Mouse (Mus musculus) MEL (cell line): ENCODE measurements around the gene Ccdc34.

ENCODE experiments used
- BHLHE40 ChIP-seq: IDR thresholded peaks from 2 replicates; pipeline ENCODE4 v1.6.1; 2012; ENCODE audit warnings: low read depth, mild to moderate bottlenecking, inconsistent platforms, low read length, improper control_type of control experiment, borderline replicate concordance
- CTCF ChIP-seq, 3 experiments: IDR thresholded peaks in 2 of 3; conservative IDR thresholded peaks in 1 of 3; 2 replicates each; pipeline ENCODE4 v1.5.1; 2011 to 2012; ENCODE audit warnings: low read length in 3 of 3, low read depth in 2 of 3, mild to moderate bottlenecking in 2 of 3, improper control_type of control experiment in 1 of 3, inconsistent platforms in 1 of 3, mixed read lengths in 1 of 3, moderate library complexity in 1 of 3; ENCODE audit not compliant: control insufficient read depth in 1 of 3, insufficient read depth in 1 of 3, poor library complexity in 1 of 3, severe bottlenecking in 1 of 3
- GATA1 ChIP-seq: IDR thresholded peaks from 2 replicates; pipeline ENCODE4 v1.6.1; 2011; ENCODE audit warnings: low read depth, low read length, improper control_type of control experiment
- MAFK ChIP-seq: IDR thresholded peaks from 2 replicates; pipeline ENCODE4 v1.6.1; 2011; ENCODE audit warnings: low read depth, mild to moderate bottlenecking, low read length, improper control_type of control experiment, borderline replicate concordance
- MAX ChIP-seq: IDR thresholded peaks from 2 replicates; pipeline ENCODE4 v1.6.1; 2011; ENCODE audit warnings: low read length, improper control_type of control experiment
- NELFE ChIP-seq: IDR thresholded peaks from 2 replicates; pipeline ENCODE4 v1.6.1; 2011; ENCODE audit warnings: low read depth, low read length, improper control_type of control experiment
- POLR2A ChIP-seq, 2 experiments: IDR thresholded peaks; 2 replicates each; pipeline ENCODE4 v1.6.1; 2011 to 2012; ENCODE audit warnings: low read length in 2 of 2, mild to moderate bottlenecking in 2 of 2, control low read depth in 1 of 2, improper control_type of control experiment in 1 of 2, low read depth in 1 of 2, moderate library complexity in 1 of 2; ENCODE audit not compliant: control insufficient read depth in 1 of 2, insufficient read depth in 1 of 2, poor library complexity in 1 of 2
- ZMIZ1 ChIP-seq: IDR thresholded peaks from 2 replicates; pipeline ENCODE4 v1.6.1; 2012; ENCODE audit warnings: low read depth, mild to moderate bottlenecking, inconsistent platforms, low read length, improper control_type of control experiment, moderate library complexity

- no peak for TF ChIP-seq MAX
- no peak for TF ChIP-seq CTCF (IDR thresholded peaks at IDR 0.05 in 2 of 3, conservative IDR thresholded peaks at IDR 0.05 in 1 of 3; ENCODE audit: control insufficient read depth in 1 of 3, insufficient read depth in 1 of 3, low read depth in 2 of 3, low read length in 3 of 3, poor library complexity in 1 of 3, severe bottlenecking in 1 of 3)
- TF ChIP-seq ZMIZ1 = no peak
- no peak for TF ChIP-seq MAFK
- TF ChIP-seq GATA1 = no peak
- TF ChIP-seq POLR2A (IDR thresholded peaks at IDR 0.05; ENCODE audit: control insufficient read depth in 1 of 2, insufficient read depth in 1 of 2, low read depth in 1 of 2, low read length in 2 of 2, poor library complexity in 1 of 2) = no peak
- no peak for TF ChIP-seq NELFE
- TF ChIP-seq BHLHE40 = no peak
These were observed 18.6 kb downstream of the Ccdc34 start for GRCm38 (mm10) chr2:110036265-110036664.
